Mouse (Mus musculus) liver, postnatal 0 days (tissue): ENCODE results near the gene Camta1.

ENCODE experiments used
- CTCF ChIP-seq: sonication (generic); IDR thresholded peaks from 2 replicates; pipeline ENCODE4 v1.5.1; 2016; ENCODE audit warnings: antibody characterized with exemption, low read depth
- EP300 ChIP-seq: IDR thresholded peaks from 2 replicates; pipeline ENCODE4 v1.6.1; 2016; ENCODE audit warnings: antibody characterized with exemption, low read depth, mild to moderate bottlenecking

GRCm38 (mm10) chr4:150978156-150978910 lies 883.3 kb downstream of the Camta1 start:
- TF ChIP-seq CTCF = no peak
- TF ChIP-seq EP300 = no peak
